Mouse (Mus musculus): ENCODE data around the gene Dnlz.

The Dnlz gene

DNA sequence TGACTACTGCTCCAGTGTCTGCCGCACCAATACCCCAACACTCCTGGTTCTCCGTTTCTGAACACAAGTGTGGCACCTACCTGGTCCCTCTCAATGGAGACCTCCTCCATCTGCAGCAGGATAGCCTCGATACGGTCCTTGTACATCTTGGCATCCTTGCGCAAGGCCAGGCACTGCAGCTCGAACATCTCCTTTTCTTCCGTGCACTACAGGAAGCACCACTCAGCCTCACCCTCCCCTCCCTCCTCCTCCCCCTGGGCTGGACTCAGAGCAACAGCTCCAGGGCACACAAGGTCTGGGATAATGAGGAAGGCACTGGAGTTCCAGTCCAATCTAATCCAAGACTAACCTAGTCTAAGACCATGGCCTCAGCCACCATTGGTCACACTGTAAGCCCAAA lies 4.8 kb upstream of the Dnlz start:
- DNase-seq: no peak

- no peak for DNase-seq
Measured at GRCm38 (mm10) chr2:26356231-26356630, 4.3 kb upstream of the Dnlz start.

GRCm38 (mm10) chr2:26354401-26354800 lies 2.5 kb upstream of the Dnlz start:
- DNase-seq: no peak

DNA sequence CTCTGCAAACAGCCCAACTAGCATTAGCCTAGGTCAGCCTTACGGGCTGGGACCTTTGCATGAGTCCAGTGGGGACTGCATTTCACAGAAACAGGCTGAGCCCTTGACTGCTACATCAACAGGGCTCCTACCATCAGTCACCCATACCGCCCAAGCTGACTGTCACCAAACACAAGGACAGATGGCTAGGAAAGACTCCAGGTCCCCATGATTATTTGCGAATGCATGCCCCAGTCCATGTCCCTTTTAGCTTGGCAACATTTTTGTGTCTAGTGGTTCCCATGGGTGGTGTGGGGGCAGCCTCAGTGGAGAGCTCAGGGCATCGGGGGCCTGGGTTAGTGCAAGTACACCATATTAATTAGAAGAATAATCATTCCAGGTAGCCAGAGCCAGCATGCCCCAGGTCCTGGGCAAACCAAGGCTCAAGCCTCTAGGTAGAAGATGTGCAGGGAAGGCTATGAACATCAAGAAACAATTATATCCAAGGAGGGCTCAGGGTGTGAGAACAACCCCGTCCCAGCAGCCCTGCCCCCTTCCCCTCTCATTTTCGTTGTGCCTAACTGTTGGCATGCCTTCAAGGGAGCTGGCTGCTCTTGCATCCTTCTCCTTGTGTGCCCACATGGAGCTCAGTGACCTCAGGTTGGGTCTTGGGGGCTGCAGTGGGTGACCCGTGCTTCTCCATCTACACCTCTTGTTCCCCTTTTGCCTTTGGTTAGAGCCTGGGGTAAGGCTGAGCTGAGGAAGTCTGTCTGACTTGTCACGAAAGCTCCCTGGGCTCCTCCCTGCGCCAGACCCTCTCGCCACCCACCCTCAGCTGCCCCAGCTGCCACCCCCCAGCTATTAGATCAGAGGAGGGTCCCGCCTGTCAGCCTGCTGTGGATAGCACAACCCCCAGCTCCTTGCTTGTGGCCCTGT lies 1.4 kb upstream of the Dnlz start:
- DNase-seq: no peak

GRCm38 (mm10) chr2:26352291-26352910 lies 491 bp upstream of the Dnlz start:
- DNase-seq: no peak

DNA sequence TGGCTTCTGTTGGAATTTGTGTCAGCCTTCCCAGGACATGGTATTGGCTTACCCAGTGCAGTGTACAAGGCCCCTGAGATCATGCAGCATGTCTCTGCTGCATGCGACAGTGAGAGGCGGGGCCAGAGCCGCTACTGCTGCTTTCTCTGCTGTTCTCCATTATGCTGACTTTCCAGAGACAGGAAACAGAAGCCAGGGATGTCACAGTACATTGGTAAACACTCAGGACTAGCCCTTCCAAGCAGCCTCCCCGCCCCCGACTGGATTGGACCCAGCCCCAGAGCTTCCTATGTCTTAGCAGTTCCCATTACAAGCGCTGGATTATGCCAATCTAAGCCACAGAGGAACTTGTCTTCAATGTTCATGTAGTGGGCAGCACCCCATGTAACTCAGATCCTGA lies 3.7 kb downstream of the Dnlz start:
- DNase-seq: no peak

DNA sequence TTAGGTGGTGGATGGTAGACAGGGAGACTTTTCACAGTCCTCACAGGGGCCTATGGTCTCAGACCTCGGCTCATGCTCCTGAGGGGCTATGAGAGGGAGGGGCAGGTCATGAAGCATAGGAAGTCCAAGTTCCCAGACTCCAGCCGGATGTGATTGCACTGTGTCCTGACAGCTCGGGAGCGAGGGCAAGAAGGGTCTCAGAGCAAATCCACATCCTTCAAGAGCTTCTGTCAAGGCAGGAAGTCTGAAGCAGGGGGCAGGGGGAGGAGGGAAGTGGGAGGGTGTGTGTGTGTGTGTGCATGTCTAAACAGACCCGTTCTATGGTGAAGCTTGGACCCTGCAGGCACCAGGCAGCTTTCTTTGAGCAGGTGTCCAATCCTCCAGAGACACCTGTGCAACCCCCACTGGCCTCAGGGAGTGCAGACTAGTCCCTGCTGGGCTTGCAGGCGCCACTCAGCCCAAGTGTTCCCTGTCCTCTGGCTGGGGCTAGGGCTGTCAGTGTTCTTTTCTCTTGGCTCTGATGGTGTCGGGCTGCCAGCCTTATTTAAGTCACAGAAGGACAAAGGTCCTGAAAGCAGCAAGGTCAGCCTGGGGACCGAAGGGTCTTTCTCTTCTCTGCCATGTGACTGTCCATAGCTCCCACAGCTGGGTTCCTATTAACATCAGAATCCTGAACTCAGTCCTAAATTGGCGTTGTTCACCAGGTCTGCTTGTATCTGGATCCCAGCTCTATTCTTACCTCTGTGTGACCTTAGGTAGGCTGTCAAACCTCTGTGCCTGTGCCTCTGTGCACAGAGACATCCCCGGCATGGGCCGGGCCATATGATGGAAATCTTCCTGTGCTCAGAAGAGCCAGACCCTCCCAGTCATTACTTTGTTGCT lies 9.1 kb downstream of the Dnlz start:
- DNase-seq: peak; percentile 48 to 58

GRCm38 (mm10) chr2:26342044-26342443 lies 9.9 kb downstream of the Dnlz start:
- peak in 1 of 2 experiments; percentile 48 for DNase-seq

- no peak for DNase-seq
Measured at GRCm38 (mm10) chr2:26341510-26341981, 10.4 kb downstream of the Dnlz start.

DNA sequence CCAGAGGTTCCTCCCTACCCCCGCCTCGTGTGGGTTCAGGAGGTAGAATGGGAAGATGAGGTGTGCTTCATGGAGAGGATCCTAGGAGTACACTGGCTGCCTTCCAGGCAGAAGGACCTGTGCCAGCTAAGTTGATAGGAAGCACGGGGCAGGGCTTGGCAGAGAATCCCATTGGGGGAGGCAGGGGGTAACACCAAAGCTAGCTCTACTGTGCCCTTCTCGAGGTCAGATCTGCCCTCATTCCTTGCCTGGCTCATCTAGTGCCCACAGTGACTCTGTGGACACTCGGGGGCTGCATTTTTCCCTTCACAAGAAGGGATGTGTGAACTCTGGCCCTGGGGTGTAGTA lies 12.7 kb downstream of the Dnlz start:
- DNase-seq: no peak

- DNase-seq: no peak
Measured at GRCm38 (mm10) chr2:26338302-26339203, 13.4 kb downstream of the Dnlz start.

GRCm38 (mm10) chr2:26330702-26331101 lies 21.2 kb downstream of the Dnlz start:
- DNase-seq: no peak

GRCm38 (mm10) chr2:26330056-26330468 lies 21.8 kb downstream of the Dnlz start:
- no peak for DNase-seq

- no peak for DNase-seq
Measured at GRCm38 (mm10) chr2:26329402-26329801, 22.5 kb downstream of the Dnlz start.

- no peak for DNase-seq
Measured at GRCm38 (mm10) chr2:26327852-26328251, 24.1 kb downstream of the Dnlz start.

DNA sequence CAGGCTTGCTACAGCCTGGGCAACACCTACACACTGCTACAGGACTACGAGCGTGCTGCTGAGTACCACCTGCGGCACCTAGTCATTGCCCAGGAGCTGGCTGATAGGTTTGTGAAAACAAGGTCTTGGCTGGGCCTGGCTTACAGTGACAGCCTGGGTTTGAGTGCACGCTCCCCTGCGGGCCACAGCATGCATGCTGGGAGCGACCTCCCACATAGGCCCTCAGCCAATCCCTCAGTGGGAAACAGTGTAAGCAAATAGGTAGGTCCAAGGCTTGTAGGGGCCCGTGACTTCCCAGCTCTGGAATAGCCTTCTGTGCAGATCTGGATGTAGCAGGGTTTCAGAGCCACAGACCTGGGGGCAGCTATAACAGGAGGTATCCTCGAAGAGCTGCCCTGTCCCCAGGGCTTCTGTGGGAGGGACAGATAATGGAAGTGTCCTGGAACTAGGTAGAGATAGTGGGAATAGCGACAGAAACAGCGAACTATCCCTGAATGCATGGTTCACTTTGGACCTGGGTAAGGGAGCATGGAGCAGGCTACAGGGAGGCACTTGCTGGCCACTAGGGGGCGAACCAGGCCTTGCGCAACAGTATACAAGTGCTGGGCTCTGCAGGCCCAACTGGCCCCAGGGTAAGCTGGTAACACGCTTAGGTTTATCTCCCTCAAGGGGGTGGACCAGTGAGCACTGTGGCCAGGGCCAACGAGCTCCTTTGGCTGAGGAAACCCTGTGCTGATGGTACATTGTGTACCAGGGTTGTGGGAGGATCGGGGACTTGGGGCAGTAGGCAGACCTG lies 26.3 kb downstream of the Dnlz start:
- DNase-seq: peak in 1 of 2 experiments; percentile 60

DNA sequence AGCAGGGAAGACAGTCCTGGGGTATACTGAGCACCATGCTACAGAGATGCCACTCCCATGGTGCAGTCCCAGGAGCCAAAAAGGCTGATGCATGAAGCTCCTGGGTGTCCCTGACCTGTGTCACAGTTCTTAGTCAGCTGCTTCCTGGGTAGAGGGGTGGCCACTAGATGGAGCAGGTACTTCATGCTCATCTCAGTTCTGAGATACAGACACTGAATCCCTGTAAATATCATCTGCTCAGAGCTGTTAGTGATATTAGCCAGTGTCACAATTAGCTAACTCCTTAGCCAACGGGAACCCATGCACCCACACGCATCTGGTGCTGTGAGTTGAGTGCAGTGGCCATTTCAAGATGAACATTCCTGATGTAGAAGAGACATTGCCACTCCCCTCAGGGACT lies 27.0 kb downstream of the Dnlz start:
- DNase-seq: peak in 1 of 2 experiments; percentile 58

GRCm38 (mm10) chr2:26323589-26324325 lies 28.2 kb downstream of the Dnlz start:
- DNase-seq: no peak

DNA sequence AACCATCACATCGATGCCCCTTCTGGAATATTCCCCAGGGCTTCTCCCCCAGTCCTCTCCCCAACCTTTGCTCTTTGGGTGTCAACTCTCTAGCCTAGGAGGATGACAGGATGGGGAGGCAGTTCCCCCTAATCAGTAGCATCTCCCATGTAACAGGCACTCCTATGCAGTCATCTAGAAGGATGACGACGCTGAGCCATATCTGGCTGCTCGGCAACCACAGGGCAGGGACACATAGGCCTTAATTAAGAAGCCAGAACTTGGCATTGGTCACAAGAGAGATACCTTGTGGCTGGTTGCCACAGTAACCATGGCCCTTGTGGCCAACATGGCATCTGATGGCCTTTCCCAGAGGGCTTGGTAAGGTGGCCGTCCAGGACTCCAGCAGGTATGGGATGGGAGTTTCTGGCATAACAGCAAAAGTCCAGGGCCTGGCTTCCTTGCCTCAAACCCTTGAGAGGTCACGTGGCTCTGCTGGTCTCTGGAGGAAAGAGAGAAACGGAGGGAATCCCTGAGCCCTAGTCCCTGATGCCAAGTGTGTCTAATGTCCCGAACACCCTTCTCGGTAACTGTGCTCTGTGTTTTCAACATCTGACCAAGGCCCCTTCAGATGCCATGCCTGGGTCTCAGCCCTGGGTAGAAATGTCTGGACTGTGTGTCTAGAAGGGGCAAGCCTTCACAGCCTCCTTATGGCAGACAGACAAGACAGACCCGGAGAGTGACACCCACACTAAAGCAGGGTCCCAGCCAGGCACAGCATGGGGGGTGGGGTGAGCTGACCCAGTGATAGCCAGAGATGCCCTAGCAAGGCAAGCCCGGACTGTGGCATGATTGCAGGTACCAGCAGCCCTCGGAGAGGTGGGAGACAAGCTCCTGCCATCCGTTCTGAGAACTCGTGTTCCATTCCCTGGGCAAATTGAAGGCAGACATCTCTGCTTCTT lies 31.4 kb downstream of the Dnlz start:
- no peak for DNase-seq
